Mouse (Mus musculus): ENCODE measurements at regions not wholly inside any gene's neighbourhood (a gene's known extent, or its start where the extent isn't known, plus 50 kb on each side); places are given as distances from the start of the nearest gene placed in this dataset.
A peak's percentile ranks its signal among the peaks of the same experiment; 100 is the strongest.
"Not testable (repeated sequence)": the region's sequence is repeated elsewhere in the genome, so short reads cannot be mapped to it uniquely, and the experiment has no call there.

DNA sequence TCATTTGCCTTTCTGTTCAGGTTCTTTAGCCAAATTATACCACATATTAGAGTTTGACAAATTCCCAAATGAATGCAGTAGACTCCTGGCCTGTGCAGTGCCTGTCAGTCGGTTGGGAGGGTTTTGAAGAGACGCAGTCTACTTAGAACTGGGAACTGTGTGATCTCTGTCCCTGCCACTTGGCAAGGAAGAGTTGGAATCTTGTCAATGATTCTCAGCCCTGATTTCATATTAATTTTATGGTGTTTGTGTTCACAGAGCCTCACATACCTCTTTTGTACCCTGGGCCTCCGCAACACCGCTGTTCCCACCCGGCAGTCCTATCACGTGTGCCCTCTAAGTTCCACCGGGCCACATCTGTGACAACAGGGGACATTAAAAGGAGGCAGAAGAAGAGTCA is 149.8 kb upstream of the Ddhd1 start:
- DNase-seq = no peak

- DNase-seq = no peak
Measured at GRCm38 (mm10) chr14:45809491-45809890, 151.5 kb upstream of the Ddhd1 start.

GRCm38 (mm10) chr14:45810101-45810500 is 152.2 kb upstream of the Ddhd1 start:
- DNase-seq = no peak

DNA sequence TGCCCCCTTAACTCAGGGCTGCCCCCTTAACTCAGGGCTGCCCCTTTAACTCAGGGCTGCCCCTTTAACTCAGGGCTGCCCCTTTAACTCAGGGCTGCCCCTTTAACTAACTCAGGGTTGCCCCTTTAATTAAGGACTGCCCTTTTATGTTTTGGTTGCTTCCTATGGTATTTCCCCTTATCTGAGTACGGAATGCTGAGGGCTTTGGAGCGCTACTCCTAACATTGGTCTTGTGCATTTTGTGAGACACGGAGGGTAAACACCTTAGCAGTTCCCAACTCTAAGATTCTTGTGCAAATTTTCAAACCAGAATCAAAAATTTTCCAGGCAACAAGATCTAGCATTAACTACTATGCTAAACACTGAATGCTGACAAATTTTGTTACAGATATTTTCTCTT is 152.7 kb upstream of the Ddhd1 start:
- DNase-seq = no peak

- no peak for DNase-seq
Measured at GRCm38 (mm10) chr14:45815598-45815997, 157.7 kb upstream of the Ddhd1 start.

DNA sequence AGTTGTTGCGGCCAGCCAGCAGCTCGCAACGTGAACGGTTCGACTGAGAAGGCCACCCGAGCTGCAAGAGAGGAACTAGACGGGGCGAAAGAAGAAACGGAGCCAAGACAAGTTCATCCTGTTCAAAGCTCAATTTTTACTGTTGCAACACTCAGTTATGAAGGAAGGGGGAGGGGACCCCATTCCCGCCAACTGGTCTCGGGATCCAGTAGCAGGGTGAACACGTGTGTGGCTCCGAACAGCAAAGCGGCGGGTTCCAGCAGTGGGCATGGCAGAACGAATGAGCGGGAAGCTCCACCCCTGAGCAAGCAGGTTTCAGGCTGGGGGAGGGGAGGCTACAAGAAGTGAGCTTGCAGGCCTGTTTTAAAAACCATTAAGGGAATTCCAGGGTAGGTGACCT is 158.7 kb upstream of the Ddhd1 start:
- DNase-seq = not testable (repeated sequence)

GRCm38 (mm10) chr14:45817756-45818155 is 159.8 kb upstream of the Ddhd1 start:
- no peak for DNase-seq

DNA sequence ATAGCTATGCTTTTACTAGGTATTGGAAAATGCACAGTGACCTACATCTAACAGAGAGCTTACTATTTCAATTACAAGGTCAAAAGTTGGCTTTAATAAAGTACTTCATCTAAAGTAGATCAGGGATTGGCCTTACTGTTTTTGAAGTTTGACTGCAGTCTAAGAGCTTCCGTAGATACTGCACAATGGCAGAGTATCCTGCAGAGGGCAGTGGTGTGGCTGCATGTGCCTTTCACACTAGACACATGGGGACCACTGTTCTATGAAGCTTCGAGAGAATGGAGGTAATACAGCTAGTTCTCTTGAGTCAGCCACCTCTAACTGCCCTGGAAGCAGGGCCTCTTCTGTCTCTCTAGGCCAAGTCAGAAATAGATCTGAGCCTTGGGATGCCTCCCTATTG is 166.7 kb upstream of the Ddhd1 start:
- DNase-seq = no peak

DNA sequence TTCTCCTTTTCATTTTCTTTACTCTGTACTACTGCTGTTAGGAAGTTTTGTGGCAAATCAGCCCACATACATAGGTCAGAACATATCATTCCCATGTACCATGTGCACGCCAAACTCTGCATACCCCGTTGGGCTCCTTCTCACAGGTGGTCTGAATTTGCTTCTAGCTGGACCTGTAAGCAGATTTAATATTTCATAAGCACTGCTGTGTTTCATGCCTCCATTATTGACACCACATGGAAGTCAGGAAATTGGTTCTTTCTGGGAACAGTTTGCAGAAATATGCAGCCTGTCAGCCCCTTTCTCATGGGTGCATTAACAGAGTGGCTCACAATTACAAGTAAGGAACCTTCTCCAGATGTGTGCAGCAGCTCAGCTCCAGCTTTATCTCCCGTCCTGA is 168.1 kb upstream of the Ddhd1 start:
- no peak for DNase-seq

DNA sequence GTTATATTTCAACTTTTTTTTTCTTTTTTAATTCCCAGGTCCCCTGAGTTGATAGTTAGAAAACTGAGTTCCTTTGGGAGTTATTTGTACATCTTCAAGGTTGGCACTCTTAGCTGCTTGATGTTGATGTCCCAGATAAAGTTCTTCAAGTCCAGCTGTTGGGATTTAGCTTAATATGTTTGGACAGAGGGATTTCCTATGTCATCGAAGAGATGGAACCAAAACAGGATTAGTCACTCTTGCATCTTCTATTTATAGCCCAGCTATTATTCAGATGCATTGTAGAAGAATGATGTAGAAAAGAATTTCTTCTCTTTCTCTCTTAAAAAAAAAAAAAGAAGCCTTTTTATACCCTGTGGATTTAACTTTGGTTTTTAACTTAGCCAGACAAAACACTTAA is 169.2 kb upstream of the Ddhd1 start:
- DNase-seq = no peak

GRCm38 (mm10) chr14:45830457-45830856 is 172.5 kb upstream of the Ddhd1 start:
- no peak for DNase-seq

DNA sequence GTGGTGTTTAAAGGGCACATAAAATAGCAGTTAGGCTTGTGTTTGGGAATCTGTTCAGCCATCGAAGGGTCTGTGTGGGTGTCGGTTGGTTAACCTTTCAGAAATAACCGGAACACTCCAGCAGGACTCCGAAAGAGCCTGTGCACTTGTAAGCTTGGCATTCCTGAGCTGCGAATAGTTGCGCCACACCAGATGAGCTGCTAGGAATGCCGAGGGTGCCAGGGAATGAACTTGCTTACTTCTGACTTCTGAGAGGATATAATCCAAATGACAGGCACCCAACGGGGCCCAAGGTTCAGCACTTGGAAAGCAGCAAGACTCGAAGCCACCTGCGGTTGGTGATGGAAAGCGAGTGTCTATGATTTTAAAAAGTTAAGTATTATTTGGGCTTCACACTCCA is 179.1 kb upstream of the Ddhd1 start:
- no peak for DNase-seq

- DNase-seq = no peak
Measured at GRCm38 (mm10) chr14:45843829-45844228, 185.9 kb upstream of the Ddhd1 start.

GRCm38 (mm10) chr14:45850588-45850987 is 192.6 kb upstream of the Ddhd1 start:
- no peak for DNase-seq

DNA sequence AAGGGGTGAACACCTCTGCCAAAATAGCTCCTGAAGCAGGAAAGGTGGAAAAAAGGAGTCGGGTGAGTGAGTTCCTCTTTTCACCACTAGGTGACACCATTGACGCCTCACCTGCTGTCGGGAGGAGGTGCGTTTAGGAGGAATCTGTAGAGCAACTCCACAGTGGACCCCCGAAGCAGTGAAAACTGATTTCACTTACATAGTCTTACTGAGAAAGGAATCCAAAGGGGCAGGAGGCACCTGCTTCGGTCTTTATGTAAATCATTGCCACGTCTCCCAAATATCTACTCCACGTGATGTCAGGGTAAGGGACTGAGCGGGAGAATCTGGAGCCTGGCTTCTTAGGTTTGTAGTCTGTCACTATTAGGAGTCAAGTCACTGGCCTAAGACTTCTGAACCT is 220.5 kb upstream of the Ddhd1 start:
- DNase-seq = peak; percentile 29 to 60

- no peak for DNase-seq
Measured at GRCm38 (mm10) chr14:45920783-45921182, 262.8 kb upstream of the Ddhd1 start.

- DNase-seq = no peak
Measured at GRCm38 (mm10) chr14:45943581-45943980, 285.6 kb upstream of the Ddhd1 start.

DNA sequence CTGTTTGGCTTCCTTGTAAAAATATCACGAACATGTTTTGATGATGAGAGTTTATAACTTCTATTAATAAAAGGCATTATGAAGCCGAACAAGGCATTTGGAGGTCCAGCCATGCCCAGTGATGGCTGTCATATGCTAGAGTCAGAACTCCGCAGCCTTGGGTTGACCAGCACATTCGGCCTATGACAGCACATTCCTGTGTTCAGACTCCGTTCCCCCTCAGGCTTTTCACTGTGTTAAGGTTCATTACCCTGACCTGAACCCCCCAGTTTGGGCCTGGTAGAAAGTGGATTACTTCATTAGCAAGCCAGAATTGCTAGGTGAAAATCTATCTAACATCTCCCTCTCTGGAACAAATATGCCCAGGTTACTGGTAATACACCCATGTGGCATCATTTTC is 286.2 kb upstream of the Ddhd1 start:
- DNase-seq = no peak

- no peak for DNase-seq
Measured at GRCm38 (mm10) chr14:45944506-45944905, 286.6 kb upstream of the Ddhd1 start.

DNA sequence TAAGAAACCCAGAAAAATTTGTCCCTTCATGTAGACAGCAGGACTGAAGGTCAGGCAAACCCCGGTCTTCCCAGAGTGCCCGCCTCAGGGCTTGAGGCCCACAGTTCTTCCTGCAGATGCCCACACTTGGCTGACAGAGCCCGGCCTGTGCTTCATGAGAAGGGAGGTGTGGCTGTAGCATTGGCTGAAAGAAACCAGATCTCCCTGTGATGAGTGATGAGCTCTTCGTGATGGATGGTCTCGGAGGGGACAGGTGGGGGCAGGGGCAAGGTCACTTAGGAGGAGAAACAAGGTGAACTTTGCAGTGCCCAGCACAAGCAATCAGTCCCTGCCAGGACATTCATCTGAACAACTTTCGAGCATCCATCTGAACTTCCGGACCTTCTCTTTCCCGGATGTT is 298.7 kb upstream of the Ddhd1 start:
- DNase-seq = peak in 1 of 2 experiments; percentile 3

DNA sequence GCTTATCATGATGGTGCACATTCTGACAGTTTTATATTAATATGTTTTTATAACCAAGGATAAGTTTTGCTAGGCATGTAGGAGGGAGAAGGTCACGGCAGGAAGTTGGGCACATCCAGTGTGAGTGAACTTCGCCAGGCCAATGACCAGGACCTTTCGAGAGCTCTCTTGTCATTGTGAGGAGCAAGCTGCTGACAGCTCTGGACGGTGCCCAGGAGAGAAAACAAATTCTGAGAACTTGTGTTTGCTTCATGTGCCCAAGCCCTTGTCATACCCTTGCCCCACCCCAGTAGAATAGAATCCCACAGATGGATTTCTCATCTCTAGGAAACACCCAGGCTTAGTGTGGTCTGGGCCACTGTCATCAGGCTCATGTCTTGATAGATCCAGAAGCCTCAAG is 304.5 kb upstream of the Ddhd1 start:
- DNase-seq = no peak

GRCm38 (mm10) chr14:45964043-45964442 is 306.1 kb upstream of the Ddhd1 start:
- DNase-seq = no peak

GRCm38 (mm10) chr14:45983206-45983857 is 325.4 kb upstream of the Ddhd1 start:
- no peak for DNase-seq

- peak in 1 of 2 experiments; percentile 10 for DNase-seq
Measured at GRCm38 (mm10) chr14:45984135-45984892, 326.4 kb upstream of the Ddhd1 start.

Data from cerebellum, postnatal 25 days (tissue).